Mouse (Mus musculus): Measurements from ENCODE around the gene Lars2. TPM values are rescaled to one million over a fixed set of nuclear protein-coding genes. Genes with fewer than 3 reads are reported as not detected.

Gene Lars2
- total and polyA plus RNA-seq, 3 experiments, result 634 to 10,095 (median 684) TPM

DNA sequence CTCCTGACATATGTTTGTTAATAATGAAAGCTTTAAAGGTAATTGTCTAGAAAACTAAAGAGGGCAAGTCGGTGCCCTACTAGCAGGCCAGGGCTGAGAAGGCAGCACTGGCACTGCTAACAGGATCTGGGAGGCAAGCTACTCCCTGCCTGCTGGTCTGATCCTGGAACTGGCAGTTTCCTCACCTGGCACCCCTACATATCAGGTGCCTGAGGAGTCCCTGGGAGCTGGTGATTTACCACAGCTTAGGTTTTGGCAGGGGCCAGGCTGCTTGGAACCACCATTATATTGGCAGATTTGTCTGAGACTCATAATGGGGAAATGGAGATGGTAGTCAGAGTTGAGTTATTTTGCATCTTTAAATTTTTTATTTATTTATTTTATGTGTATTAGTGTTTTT is 38.5 kb downstream of the Lars2 start:
- no peaks in the 10 kb centered on the region for H3K4me1 ChIP-seq (ENCODE audit: control insufficient read depth in 1 of 2, insufficient read depth in 2 of 2, low read length in 2 of 2)
- H3K36me3 ChIP-seq (ENCODE audit: control insufficient read depth in 1 of 2, insufficient read depth in 2 of 2, low read length in 2 of 2), result peaks cover 0 to 1% of the 10 kb centered on the region in 2 experiments; a peak in 1 of 4 replicates
- TF ChIP-seq MAX (IDR thresholded peaks at IDR 0.05; ENCODE audit: low read length) (no peak), ELF1 (IDR thresholded peaks at IDR 0.05; ENCODE audit: low read depth, low read length) (no peak), SIN3A (IDR thresholded peaks at IDR 0.05; ENCODE audit: low read length) (no peak), CHD1 (IDR thresholded peaks at IDR 0.05; ENCODE audit: low read depth, low read length) (no peak), ZKSCAN1 (IDR thresholded peaks at IDR 0.05; ENCODE audit: low read depth, low read length) (no peak), EP300 (IDR thresholded peaks at IDR 0.05; ENCODE audit: low read depth in 1 of 2, low read length in 2 of 2) (no peak), ZNF384 (IDR thresholded peaks at IDR 0.05; ENCODE audit: low read depth, low read length) (no peak), ZC3H11A (IDR thresholded peaks at IDR 0.05; ENCODE audit: low read depth, low read length) (no peak), JUND (IDR thresholded peaks at IDR 0.05; ENCODE audit: low read depth, low read length) (no peak), POLR2AphosphoS2 (IDR thresholded peaks at IDR 0.05; ENCODE audit: low read length) (no peak)
- H3K79me2 ChIP-seq (ENCODE audit: control insufficient read depth, insufficient read depth, low read length, poor library complexity), result no peaks in the 10 kb centered on the region
- no peak overlapping the region for H3K4me3 ChIP-seq (ENCODE audit: control insufficient read depth in 1 of 2, insufficient read depth in 1 of 2, low read depth in 2 of 2, low read length in 2 of 2)
- no peak overlapping the region for H3K9ac ChIP-seq (ENCODE audit: control insufficient read depth, low read depth, low read length, poor library complexity, severe bottlenecking)
- no peak for DNase-seq (ENCODE audit: low read depth, low spot score)
- no peaks in the 10 kb centered on the region for H3K9me3 ChIP-seq (replicated peaks; ENCODE audit: insufficient read depth, low read length)
- H3K27me3 ChIP-seq (ENCODE audit: control insufficient read depth in 1 of 2, insufficient read depth in 2 of 2, low read length in 2 of 2), result no peaks in the 10 kb centered on the region
- no peak overlapping the region for H3K27ac ChIP-seq (ENCODE audit: control insufficient read depth, low read depth, low read length)

GRCm38 (mm10) chr9:123408771-123409170 is 42.0 kb downstream of the Lars2 start:
- no peaks in the 10 kb centered on the region for H3K9me3 ChIP-seq (replicated peaks; ENCODE audit: insufficient read depth, low read length)
- no peak overlapping the region for H3K27ac ChIP-seq (ENCODE audit: control insufficient read depth, low read depth, low read length)
- H3K79me2 ChIP-seq (ENCODE audit: control insufficient read depth, insufficient read depth, low read length, poor library complexity), result no peaks in the 10 kb centered on the region
- H3K36me3 ChIP-seq (ENCODE audit: control insufficient read depth in 1 of 2, insufficient read depth in 2 of 2, low read length in 2 of 2), result peaks cover 0 to 4% of the 10 kb centered on the region in 2 experiments; a peak in 1 of 4 replicates
- no peaks in the 10 kb centered on the region for H3K27me3 ChIP-seq (ENCODE audit: control insufficient read depth in 1 of 2, insufficient read depth in 2 of 2, low read length in 2 of 2)
- H3K4me1 ChIP-seq (ENCODE audit: control insufficient read depth in 1 of 2, insufficient read depth in 2 of 2, low read length in 2 of 2), result no peaks in the 10 kb centered on the region
- H3K9ac ChIP-seq (ENCODE audit: control insufficient read depth, low read depth, low read length, poor library complexity, severe bottlenecking), result no peak overlapping the region
- H3K4me3 ChIP-seq (ENCODE audit: control insufficient read depth in 1 of 2, insufficient read depth in 1 of 2, low read depth in 2 of 2, low read length in 2 of 2), result no peak overlapping the region
- TF ChIP-seq CTCF (IDR thresholded peaks at IDR 0.05 in 2 of 3, conservative IDR thresholded peaks at IDR 0.05 in 1 of 3; ENCODE audit: control insufficient read depth in 1 of 3, insufficient read depth in 1 of 3, low read depth in 2 of 3, low read length in 3 of 3, poor library complexity in 1 of 3, severe bottlenecking in 1 of 3), result no peak
- no peak for TF ChIP-seq ETS1 (IDR thresholded peaks at IDR 0.05; ENCODE audit: low read depth, low read length)
- TF ChIP-seq POLR2AphosphoS5 (IDR thresholded peaks at IDR 0.05; ENCODE audit: borderline replicate concordance, low read depth, low read length), result no peak
- TF ChIP-seq POLR2A (IDR thresholded peaks at IDR 0.05; ENCODE audit: control insufficient read depth in 1 of 2, insufficient read depth in 1 of 2, low read depth in 1 of 2, low read length in 2 of 2, poor library complexity in 1 of 2), result no peak
- no peak for TF ChIP-seq TCF12 (IDR thresholded peaks at IDR 0.05; ENCODE audit: low read depth, low read length)
- TF ChIP-seq POLR2AphosphoS2 (IDR thresholded peaks at IDR 0.05; ENCODE audit: low read length), result no peak
- no peak for TF ChIP-seq TAL1 (IDR thresholded peaks at IDR 0.05; ENCODE audit: low read length)
- no peak for TF ChIP-seq ZC3H11A (IDR thresholded peaks at IDR 0.05; ENCODE audit: low read depth, low read length)
- TF ChIP-seq SMC3 (IDR thresholded peaks at IDR 0.05; ENCODE audit: low read depth, low read length), result no peak
- no peak for TF ChIP-seq MXI1 (IDR thresholded peaks at IDR 0.05; ENCODE audit: low read depth, low read length)
- no peak for TF ChIP-seq MAX (IDR thresholded peaks at IDR 0.05; ENCODE audit: low read length)
- TF ChIP-seq RAD21 (IDR thresholded peaks at IDR 0.05; ENCODE audit: low read depth, low read length), result no peak
- TF ChIP-seq KAT2A (conservative IDR thresholded peaks at IDR 0.05; ENCODE audit: low read depth, low read length), result no peak
- no peak for TF ChIP-seq MEF2A (IDR thresholded peaks at IDR 0.05; ENCODE audit: extremely low read depth, insufficient replicate concordance, low read depth, low read length, poor library complexity, severe bottlenecking)
- no peak for DNase-seq (ENCODE audit: low read depth, low spot score)
